12 mouse cellular contexts compared by ENCODE assay signal in genomic region chr8:25445968-25446367, GRCm38 (mm10).
"Had no signal": no experiment of that assay in that cellular context is flagged by ENCODE, and none has a peak within 500 bp of the region (broad histone marks: within the 10 kb centered on the region; RNA-seq: fewer than 3 reads in every experiment).

No protein-coding gene starts in this region.

- ATAC-seq: liver, embryonic 12.5 days had no signal

- H3K36me3 ChIP-seq: limb, embryonic 15.5 days; liver, embryonic 12.5 days; lung, embryonic 15.5 days; midbrain, embryonic 12.5 days; neural tube, embryonic 15.5 days had no signal

- H3K4me3 ChIP-seq: limb, embryonic 15.5 days; liver, embryonic 12.5 days; lung, embryonic 15.5 days; midbrain, embryonic 12.5 days; myocyte; neural tube, embryonic 15.5 days had no signal

- H3K4me1 ChIP-seq: midbrain, embryonic 12.5 days had no signal

- H3K9me3 ChIP-seq: limb, embryonic 15.5 days; liver, embryonic 12.5 days; lung, embryonic 15.5 days; midbrain, embryonic 12.5 days; neural tube, embryonic 15.5 days had no signal

- DNase-seq: kidney, adult 11 months; kidney, adult 9 months; lung, postnatal 14 days; right cerebral cortex, adult 18-20 months; right cerebral cortex, postnatal 25 days; thymus, postnatal 36 days had no signal

- H3K27me3 ChIP-seq: limb, embryonic 15.5 days; lung, embryonic 15.5 days; midbrain, embryonic 12.5 days; neural tube, embryonic 15.5 days had no signal
